Mouse (Mus musculus): ENCODE results near the gene Snd1. TPM values are rescaled to one million over a fixed set of nuclear protein-coding genes. Genes with fewer than 3 reads are reported as not detected.

Snd1 gene
- polyA plus RNA-seq, 3 experiments from 2014 or later: 44.7 to 54.7 (median 51.4) TPM

DNA sequence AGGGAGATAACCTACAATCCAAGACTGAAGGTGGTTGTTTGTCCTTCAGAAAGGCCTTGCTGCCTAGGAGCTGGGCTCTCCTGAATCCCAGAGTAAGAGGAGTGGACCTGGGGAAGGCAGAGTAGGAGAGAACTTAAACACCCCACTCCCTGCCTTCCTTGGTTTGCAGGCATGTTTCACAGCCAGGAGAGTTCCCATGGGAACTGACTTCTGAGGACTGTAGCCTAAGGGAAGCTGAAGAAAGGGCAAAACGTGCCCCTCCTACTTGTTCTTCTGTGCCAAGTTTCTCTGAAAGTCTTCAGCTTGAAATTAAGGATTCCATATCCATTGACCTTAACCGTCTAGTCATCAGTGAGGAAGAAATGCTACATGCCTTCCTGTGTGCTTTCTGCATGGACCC, 168.0 kb downstream of the Snd1 start:
- ATAC-seq: no peak

DNA sequence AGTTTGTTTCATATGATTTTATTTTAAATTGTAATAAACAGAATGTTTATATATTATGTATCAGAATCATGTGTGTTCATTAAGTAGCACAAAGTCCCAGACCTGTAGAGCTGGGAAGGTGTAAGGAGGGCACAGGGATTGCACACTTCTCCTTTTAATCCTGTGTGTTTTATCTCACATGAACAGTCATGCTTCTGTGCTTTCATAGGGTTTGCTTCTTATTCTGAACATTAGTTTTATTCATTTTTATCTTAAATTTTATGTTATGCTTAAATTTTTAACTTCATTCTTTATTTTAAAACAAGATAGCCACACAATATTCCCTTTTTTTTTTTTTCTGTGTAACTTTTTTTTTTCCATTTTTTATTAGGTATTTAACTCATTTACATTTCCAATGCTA, 170.3 kb downstream of the Snd1 start:
- no peak for ATAC-seq

DNA sequence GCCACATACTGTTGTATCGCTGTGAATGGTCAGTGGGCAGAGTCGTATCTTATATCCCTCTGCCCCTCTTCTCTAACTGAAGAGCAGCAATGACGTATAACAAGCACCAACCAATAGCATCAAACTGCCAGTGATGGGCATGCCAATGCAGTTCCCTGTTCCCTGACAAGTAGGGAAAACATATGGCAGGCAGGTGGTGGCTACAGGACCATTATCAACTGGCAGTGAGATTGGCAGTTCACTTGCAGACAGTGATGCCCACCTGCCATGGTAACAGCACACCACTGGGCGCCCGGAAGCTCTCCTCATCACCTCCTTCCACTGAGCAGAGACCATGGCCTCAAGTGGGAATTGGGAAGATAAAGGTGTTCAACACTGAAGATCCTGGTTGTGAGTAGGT, 181.6 kb downstream of the Snd1 start:
- ATAC-seq: no peak

DNA sequence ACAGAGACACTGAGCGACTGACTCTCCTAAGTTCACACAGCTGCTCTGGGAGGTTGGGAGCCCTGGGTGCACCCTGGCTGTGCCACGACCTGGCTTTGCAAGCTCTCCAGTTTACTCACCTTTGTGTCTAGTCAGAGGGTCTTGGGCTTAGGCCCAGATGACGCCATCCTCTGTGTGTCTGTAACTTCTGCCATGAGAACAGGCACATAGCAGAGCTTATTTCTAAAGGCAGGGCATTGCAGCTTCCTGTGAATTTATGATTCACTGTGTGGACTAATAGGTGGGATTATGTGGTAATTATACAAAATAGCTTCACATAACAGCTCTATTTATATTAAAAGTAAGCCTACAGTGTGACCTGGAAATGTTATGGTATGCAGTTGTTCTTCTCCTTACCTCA, 188.1 kb downstream of the Snd1 start:
- ATAC-seq: no peak

DNA sequence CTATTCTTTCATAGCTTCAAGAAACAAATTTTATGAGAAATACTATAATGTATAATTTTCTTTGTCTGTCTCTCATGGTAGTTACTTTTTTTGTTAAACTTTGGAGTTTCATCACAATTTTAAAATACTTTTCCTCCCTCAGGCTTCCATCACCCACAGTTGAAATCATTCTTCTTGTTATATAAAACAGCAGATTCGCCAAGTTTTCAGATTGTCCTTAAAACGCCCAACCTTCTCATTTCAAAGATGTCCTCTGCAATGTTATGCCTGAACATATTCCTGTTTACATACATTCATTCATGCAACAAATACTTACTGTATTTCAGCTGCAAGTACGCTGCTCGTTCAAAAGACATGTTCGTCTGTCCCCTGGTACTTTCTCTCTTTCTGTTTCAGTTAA, 188.7 kb downstream of the Snd1 start:
- no peak for ATAC-seq

DNA sequence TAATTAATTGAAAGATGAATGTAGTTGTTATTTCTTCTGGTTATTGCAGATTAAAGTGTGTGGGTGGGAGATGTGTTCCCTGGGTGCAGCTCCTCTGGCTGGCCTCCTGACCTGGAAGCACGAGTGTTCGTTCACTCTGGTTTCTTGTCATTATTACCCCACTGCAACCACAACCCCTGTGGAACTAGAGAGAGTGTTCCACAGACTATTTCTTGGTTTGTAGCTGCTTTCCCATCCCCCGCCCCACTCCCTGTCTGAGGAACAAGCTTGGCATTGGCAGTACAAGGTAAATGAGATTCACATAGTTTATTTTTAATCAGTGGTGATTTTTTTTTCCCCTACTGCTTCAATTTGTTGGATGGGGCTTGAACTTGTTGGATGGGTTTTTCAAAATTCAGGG, 189.8 kb downstream of the Snd1 start:
- no peak for ATAC-seq

DNA sequence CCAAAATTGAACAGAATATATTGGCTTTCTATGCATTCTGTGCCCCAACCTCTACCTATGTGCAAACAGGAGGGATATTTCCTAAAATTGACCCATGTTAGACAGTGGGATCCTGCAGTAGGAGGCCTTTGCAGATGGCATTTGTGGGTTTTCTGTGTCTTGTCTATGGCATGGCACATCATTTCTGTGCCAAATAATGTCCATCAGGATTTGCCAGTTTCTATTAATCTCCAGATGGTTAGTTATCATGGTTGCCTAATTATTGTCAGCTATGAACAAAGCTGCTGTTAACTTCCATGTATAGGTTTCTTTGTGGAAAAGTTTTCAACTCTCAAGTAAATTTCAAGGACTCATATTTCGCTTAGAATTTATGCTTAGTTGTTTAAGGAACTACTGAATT, 192.6 kb downstream of the Snd1 start:
- no peak for ATAC-seq

DNA sequence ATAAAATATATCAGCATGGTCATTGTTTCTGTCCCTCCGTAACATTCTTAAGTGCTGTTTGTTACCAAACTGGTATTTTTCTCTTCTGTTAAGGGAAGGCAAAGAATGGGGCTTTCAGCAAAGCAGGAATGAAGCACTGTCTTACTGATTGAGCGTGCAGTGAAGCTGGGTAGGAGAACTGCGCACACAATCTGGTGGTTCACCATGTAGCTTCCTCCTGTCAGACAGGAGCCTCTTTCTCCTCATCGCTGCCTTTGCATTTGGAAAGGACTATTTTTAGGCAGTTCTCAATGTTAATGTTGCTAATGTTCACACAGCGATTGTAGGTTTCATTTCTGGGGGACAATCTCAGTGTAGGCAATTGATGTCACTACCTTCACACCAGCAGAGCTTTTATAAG, 194.3 kb downstream of the Snd1 start:
- no peak for ATAC-seq

DNA sequence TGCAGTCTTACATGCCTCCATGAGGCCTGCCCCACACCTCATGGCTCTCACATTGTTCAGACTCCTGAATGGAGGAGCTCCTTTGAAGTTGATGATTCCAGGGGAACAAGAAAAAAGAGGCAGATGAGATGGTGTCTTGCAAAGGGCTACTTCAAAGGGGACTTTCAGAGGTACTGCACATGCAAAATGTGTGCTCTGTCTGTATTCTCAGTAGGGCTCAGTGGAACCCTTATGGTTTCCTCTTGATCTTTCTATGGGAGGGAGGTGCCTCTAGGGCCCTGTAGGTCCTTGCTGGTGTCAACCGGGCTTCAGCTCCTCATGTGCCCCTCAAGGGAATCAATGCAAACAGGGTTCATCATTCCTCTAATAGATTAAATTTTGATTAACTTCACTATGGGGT, 197.4 kb downstream of the Snd1 start:
- ATAC-seq: no peak

DNA sequence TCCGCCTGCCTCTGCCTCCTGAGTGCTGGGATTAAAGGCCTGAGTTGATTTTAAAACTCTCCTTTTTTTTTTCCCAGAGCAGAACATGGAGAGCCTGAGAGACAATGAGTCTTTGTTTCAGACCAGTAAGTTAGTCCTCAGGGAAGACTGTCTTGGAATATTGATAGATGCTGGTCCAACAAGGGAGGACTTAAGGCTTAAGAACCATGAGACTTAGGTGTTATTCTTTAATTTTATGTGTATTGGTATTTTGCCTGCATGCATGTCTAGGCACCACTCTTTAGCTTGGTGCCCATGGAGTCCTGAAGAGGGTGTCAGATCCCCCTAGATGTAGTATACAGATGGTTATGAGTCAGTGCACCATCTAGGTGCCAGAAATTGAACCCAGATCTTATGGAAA, 199.7 kb downstream of the Snd1 start:
- no peak for ATAC-seq

DNA sequence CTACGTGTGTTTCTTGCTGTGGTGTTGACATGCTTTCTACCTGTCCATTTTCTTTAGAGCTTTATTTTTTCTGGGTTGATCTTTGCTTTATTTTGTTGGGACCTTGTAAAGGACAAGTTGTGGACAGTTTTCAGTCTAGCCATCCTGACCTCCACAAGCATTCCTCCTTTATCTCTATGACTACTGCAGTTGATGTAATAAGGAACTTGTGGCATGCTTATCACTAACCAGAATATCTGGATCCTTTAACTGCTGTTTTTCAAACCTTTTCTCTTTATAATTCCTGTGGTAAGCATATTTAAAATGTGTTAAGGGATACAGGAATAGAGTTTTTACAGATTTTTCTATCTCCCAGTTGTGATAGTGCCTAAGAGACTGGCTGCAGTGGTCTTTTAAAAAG, 204.0 kb downstream of the Snd1 start:
- no peak for ATAC-seq

DNA sequence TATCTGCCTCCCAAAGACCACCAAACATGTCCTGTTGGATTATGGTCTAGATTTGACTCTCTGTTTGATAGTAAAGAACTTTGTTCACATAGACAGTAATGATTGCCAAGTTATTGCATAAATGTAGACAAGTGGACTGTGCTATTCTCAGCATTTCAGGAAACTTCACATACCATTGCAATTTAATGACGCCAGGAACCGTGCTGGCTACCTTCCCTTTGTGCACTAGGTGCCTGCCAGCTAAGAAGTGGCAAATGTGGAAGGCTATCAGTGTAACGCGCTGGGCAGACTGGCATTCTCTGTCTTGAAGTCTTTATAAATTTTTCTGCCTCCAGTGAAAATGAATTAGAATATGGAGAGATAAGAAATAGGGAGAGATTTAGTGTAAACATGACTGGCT, 205.6 kb downstream of the Snd1 start:
- no peak for ATAC-seq

DNA sequence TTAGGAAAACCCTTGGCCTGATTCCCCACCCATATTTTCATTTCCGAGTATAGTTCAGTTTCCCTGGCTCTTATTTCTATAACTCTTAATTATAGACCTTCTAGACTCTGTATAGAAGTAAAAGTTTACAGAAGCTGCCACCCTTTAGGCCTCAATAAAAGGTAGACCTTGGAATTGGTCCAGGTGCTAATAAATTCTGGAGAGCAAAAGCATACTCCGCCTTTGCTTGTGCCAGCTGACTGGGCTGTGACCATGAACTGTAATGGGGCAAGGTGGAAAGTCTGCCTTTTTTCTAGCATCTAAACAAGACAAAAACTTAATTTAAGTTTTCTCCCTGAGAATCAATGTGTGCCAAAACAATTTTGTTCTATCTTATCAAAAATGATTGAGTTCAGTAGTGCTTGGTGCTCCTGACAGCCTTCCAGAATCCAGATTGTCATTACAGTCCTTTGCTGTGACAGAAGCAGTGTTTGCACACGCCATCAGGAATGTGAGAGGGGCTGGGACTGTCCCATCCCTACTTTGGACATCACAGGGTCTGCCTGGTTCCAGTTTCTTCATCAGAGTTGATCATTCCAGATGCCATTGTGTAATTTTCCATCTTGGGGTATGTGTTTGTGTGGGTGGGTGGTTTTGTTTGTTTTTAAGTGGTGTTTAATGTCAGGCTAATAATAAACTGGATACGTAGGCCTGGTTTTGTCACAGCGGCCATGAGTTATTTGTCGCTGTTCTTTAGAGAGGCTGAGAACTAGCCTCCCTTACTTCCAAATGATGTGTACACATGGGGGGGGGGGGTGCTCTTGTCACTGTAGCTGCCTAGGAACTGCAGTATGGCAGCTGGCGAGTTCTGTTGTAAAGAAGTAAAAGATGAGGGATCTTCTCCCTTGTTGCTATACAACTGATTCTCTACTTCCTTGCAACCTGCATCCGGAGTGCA, 206.8 kb downstream of the Snd1 start:
- ATAC-seq: no peak

DNA sequence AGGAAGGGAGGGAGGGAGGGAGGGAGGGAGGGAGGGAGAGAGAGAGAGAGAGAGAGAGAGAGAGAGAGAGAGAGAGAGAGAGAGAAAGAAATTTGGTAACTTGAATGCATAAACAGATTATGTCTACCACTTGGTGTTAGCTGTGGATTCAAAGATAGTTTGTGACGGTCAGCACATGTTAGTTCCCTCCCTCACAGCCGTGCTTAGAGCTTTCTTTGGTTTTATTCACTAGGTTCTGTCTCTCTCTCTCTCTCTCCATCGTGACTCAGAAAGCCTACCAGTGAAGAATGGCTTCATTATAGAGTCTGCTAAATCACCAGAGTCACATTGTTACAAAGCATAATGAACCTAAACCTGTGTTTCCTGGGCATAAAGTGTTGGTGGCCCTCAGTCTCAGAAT, 210.1 kb downstream of the Snd1 start:
- no peak for ATAC-seq

DNA sequence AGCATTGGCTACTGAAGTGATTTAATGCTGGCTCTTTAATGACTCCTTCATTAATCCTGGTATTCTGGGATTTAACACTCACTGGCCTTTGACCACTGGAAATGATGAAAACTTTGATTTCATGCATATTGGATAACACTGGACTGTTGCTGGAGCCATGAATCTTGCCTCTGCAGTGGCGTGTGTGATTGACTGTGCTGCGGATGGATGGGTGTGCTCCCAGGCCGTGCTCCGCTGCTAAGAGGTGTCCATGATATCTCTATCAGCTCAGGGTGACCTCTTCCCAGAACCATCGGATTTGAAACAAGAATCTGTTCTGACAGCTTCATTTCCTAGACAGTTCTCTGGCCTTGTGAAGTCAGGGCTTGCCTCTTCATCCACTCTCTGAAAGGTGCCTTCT, 210.8 kb downstream of the Snd1 start:
- no peak for ATAC-seq

DNA sequence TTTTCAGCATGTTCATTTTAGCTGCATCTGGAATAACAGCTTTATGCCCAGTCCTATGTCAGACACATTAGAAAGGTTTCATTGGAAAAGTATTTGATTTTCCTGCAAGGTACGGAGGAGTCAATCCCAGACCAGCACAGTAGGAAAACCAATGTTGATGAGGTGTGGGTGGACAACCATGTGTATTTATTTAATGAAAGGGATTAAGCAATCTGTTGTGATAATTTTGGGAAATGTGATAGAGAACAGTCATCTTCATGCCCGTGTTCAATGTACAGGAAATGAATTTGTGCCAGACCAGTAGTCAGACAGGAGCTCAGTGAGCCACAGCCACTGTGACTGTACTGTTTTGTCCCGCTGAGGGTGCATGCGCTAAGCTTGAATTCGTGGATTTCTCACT, 212.8 kb downstream of the Snd1 start:
- ATAC-seq: no peak

DNA sequence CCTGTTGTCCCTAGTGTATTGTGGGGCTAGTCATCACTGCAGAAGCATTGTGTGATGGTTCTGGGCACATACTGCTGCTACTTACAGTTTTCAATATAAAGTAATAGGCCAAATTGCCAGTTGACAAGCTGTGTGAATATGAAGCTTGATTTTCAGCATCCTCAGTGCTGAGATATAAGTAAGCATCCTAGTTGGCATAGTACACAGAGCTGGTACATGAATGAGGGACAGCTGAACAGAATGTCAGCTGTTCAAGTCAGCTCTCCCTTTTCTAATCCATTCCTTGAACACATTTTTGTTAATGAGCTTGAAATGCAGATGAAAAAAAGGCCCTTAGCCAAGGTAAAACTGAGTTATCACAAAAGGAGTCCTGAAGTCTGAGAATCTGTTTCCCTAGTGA, 217.7 kb downstream of the Snd1 start:
- no peak for ATAC-seq

DNA sequence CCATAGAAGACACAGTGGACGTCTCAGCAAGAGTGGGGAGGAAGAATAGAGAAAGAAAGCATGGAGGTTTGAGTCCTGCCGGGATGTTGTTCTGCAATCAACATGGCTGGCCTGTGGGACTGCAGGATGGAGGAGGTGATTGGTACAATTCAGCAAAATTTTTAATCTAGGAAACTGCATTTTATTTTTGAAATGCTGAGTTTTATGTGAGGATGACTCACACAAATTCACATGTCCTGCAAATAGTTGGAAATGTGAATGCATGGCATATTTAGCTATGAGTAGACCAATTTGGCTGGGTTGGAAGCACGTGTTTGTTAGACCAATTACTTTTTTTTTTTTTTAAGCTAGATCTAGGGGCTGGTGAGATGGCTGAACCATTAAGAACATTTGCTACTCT, 222.3 kb downstream of the Snd1 start:
- ATAC-seq: no peak

DNA sequence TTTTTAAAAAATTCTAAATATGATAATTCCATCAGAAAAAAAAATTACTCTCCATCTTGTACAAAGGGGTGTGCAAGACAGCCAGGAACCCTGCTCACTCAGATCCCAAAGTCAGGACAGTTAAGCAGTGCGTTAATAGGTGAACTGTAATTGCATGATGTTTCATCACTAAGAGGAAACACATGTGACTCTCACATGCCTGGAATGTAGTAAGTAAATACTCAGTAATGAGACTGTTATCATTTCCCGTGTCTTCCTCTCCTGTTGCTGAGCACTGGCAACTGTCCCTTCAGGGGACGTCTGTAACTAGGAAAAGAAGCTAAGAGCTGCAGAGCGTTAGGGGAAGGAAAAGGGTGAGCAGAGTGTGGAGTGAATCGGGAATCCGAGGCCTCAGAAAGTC, 229.7 kb downstream of the Snd1 start:
- no peak for ATAC-seq

DNA sequence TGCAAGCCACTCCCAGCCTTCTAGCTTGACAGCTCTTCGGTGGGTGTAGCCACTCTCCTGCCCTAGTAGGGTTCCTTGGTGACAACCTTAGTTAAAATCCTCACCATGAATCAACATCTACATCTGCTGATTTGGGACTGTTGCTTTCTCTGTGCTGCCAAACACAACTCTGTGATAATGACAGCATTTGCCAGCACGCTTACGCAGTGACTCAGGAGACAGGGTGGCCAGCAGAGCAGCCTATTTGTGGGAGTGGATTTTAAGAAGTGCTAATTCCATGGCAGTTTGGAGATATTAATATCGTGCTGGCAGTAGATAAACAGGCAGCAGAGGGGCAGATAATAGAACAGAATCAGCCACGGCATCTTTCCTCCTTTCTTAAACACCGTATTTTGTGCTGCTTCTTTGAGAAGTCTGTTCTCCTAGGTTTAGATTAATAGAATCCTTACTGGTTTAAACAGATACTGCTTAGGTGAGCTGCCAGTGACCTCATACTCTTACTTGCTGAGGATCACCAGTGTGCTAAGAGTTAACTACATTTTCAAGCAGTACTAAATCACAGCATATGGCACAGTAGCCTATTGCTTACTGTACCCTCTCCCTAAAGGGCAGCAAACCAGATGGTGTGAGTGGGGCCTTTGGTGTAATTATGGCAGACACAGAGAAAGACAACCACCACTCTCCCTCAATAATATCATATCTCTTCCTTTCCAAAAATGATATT, 230.6 kb downstream of the Snd1 start:
- no peak for ATAC-seq

DNA sequence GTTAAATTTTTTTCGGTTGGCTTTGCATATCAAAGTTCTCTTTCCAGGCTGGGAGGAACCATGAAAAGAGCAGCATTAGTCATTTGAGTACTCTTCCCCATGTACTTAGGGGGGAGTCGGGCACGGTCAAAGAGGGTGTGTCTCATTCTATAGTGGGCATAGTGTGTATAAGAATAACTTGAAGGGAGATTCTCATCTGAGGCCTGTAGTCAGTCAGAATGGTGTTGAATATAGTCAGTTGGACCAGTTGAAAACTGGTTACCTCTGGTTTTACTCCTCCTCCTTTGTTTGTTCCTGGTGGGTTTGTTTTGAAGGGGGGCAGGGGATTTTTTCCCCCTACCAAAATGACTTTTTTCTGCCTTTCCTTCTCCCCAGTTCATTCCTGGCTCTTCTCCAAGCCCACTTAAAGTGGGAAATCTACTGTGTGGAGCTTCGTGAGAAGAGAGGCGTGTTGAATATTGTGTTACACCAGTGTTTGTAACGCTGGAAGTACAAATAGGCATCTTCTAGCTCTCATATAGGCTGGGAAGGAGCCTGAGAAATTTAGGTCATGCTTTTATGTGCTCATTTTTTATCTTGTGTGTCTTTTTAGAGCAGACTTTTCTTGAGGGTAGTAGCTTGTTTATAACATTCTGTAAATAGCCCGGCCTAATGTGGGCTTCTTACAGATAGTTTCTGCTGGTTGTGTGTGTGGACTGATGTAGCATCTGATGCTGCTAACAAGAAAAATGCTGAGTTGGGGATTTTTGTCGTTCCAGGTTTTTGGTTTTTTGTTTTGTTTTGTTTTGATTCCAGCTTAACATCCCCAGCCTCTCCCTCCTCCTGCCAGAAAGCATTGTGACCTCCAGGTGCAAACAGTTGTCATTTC, 231.4 kb downstream of the Snd1 start:
- ATAC-seq: no peak

DNA sequence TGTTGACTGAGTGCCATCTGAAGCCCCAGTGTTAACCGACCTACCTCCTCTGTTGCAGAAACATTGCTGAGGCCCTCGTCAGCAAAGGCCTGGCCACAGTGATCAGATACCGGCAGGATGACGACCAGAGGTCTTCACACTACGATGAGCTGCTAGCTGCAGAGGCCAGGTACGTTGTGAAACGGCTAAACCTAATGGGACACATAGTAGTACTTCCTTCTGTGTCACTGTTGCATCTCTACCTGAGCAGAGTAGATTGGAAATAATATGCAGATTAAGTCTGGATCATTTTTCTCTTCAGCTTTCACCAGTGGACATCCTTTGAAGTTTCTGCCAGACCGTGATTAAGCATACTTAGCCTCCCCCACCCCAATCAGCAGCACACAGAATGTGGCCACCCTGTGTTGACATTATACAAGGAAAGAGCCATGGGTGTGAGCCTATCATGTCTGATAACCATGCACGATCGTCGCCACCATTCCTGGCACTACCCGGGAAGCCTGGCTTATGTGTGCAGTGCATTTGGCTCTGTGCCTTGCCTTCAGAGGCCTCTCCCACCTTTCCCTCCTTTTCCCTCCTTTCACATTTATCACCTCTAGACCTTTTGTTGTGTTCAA, 232.1 kb downstream of the Snd1 start:
- no peak for ATAC-seq

DNA sequence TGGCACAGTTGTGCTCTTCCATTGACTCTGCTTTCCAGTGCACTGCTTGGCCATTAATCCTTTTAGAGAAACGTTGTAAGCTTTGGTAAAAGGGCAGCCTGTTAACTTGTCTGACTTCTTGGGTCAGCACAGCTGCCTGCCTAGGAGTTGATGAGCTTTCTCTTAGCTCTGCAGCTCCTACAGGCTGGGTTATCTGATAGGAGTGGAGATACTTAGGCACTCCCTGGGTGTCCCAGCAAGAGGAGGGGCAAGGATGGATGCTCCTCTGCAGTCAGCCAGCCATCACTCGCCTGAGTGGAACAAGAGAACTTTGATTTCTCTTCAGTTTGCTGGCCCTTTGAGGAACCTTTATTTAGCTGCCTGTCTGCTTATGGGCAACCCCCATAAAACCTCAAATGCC, 235.1 kb downstream of the Snd1 start:
- no peak for ATAC-seq

Measured in inflammation-experienced regulatory T-cells, adult 6 months (primary cell).